Mouse (Mus musculus): ENCODE measurements around the gene T. TPM values are rescaled to one million over a fixed set of nuclear protein-coding genes. Genes with fewer than 3 reads are reported as not detected.

The T gene
- polyA plus RNA-seq, 1 experiment from 2014 or later = 0.12 TPM

GRCm38 (mm10) chr17:8467771-8468170 is 33.5 kb downstream of the T start:
- Histone ChIP-seq H3K27me3 (replicated peaks; ENCODE audit: control insufficient read depth, insufficient read depth, low read length) (peaks cover 10% of the 10 kb centered on the region), H3K36me3 (ENCODE audit: control insufficient read depth, insufficient read depth) (no peaks in the 10 kb centered on the region), H3K4me3 (ENCODE audit: low read depth, low read length) (no peak overlapping the region), H3K4me1 (replicated peaks; ENCODE audit: control insufficient read depth, insufficient read depth, low read length) (no peaks in the 10 kb centered on the region), H3K9me3 (ENCODE audit: control insufficient read depth) (no peaks in the 10 kb centered on the region), H3K9ac (ENCODE audit: low read depth, low read length) (no peak overlapping the region), H3K4me2 (replicated peaks; ENCODE audit: low read depth) (no peak overlapping the region), H3K27ac (ENCODE audit: low read depth, low read length) (no peak overlapping the region)
- WGBS = 83% methylated on average over 3 of the region's 3 CpGs
- no peak for TF ChIP-seq CTCF (IDR thresholded peaks at IDR 0.05; ENCODE audit: low read depth)
- ATAC-seq = no peak

- H3K4me3 ChIP-seq (ENCODE audit: low read depth, low read length) = no peak overlapping the region
- 16% methylated on average over 19 of the region's 19 CpGs for WGBS
- H3K4me1 ChIP-seq (replicated peaks; ENCODE audit: control insufficient read depth, insufficient read depth, low read length) = no peaks in the 10 kb centered on the region
- peaks cover 10% of the 10 kb centered on the region for H3K27me3 ChIP-seq (replicated peaks; ENCODE audit: control insufficient read depth, insufficient read depth, low read length)
- ATAC-seq = peak; percentile 47; the same call in 1 of the 2 replicates
- TF ChIP-seq CTCF (IDR thresholded peaks at IDR 0.05; ENCODE audit: low read depth) = peak; percentile 97
- H3K27ac ChIP-seq (ENCODE audit: low read depth, low read length) = no peak overlapping the region
- H3K9ac ChIP-seq (ENCODE audit: low read depth, low read length) = no peak overlapping the region
- no peaks in the 10 kb centered on the region for H3K36me3 ChIP-seq (ENCODE audit: control insufficient read depth, insufficient read depth)
- no peak overlapping the region for H3K4me2 ChIP-seq (replicated peaks; ENCODE audit: low read depth)
- no peaks in the 10 kb centered on the region for H3K9me3 ChIP-seq (ENCODE audit: control insufficient read depth)
Observed at GRCm38 (mm10) chr17:8468716-8469344, 34.6 kb downstream of the T start.

DNA sequence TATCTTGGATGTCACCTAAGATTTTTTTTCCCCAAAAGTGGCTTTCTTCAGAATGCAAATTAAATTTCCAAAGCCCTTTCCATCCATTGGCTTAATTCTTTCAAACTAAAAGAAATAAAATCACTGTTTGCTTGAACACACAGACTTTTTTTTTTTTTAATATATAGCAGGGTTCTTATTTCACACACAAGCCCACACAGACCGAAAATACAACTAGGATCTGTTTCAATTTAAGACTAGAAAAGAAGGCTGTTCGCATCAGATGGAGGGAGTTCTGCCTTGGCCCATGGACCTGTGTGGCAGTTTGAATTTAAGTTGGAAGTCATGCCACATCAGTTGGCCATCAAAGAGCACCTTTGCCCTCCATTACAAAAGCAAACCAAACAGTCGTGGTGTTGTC is 44.3 kb downstream of the T start:
- TF ChIP-seq CTCF (IDR thresholded peaks at IDR 0.05; ENCODE audit: low read depth) = no peak
- H3K4me2 ChIP-seq (replicated peaks; ENCODE audit: low read depth) = no peak overlapping the region
- H3K27me3 ChIP-seq (replicated peaks; ENCODE audit: control insufficient read depth, insufficient read depth, low read length) = no peaks in the 10 kb centered on the region
- 81% methylated on average over 3 of the region's 3 CpGs for WGBS
- H3K36me3 ChIP-seq (ENCODE audit: control insufficient read depth, insufficient read depth) = no peaks in the 10 kb centered on the region
- no peaks in the 10 kb centered on the region for H3K9me3 ChIP-seq (ENCODE audit: control insufficient read depth)
- no peak overlapping the region for H3K4me3 ChIP-seq (ENCODE audit: low read depth, low read length)
- H3K4me1 ChIP-seq (replicated peaks; ENCODE audit: control insufficient read depth, insufficient read depth, low read length) = no peaks in the 10 kb centered on the region
- no peak for ATAC-seq
- no peak overlapping the region for H3K27ac ChIP-seq (ENCODE audit: low read depth, low read length)
- H3K9ac ChIP-seq (ENCODE audit: low read depth, low read length) = no peak overlapping the region

GRCm38 (mm10) chr17:8479493-8480128 is 45.4 kb downstream of the T start:
- 76% methylated on average over 9 of the region's 9 CpGs for WGBS
- ATAC-seq = no peak
- Histone ChIP-seq H3K9ac (ENCODE audit: low read depth, low read length) (no peak overlapping the region), H3K9me3 (ENCODE audit: control insufficient read depth) (no peaks in the 10 kb centered on the region), H3K27me3 (replicated peaks; ENCODE audit: control insufficient read depth, insufficient read depth, low read length) (no peaks in the 10 kb centered on the region), H3K4me3 (ENCODE audit: low read depth, low read length) (no peak overlapping the region), H3K27ac (ENCODE audit: low read depth, low read length) (no peak overlapping the region), H3K36me3 (ENCODE audit: control insufficient read depth, insufficient read depth) (no peaks in the 10 kb centered on the region), H3K4me1 (replicated peaks; ENCODE audit: control insufficient read depth, insufficient read depth, low read length) (no peaks in the 10 kb centered on the region), H3K4me2 (replicated peaks; ENCODE audit: low read depth) (no peak overlapping the region)
- no peak for TF ChIP-seq CTCF (IDR thresholded peaks at IDR 0.05; ENCODE audit: low read depth)

GRCm38 (mm10) chr17:8481797-8482196 is 47.6 kb downstream of the T start:
- H3K4me2 ChIP-seq (replicated peaks; ENCODE audit: low read depth) = no peak overlapping the region
- no peak for TF ChIP-seq CTCF (IDR thresholded peaks at IDR 0.05; ENCODE audit: low read depth)
- H3K4me3 ChIP-seq (ENCODE audit: low read depth, low read length) = no peak overlapping the region
- ATAC-seq = no peak
- H3K36me3 ChIP-seq (ENCODE audit: control insufficient read depth, insufficient read depth) = no peaks in the 10 kb centered on the region
- H3K9ac ChIP-seq (ENCODE audit: low read depth, low read length) = no peak overlapping the region
- H3K9me3 ChIP-seq (ENCODE audit: control insufficient read depth) = no peaks in the 10 kb centered on the region
- no peak overlapping the region for H3K27ac ChIP-seq (ENCODE audit: low read depth, low read length)
- H3K27me3 ChIP-seq (replicated peaks; ENCODE audit: control insufficient read depth, insufficient read depth, low read length) = no peaks in the 10 kb centered on the region
- no peaks in the 10 kb centered on the region for H3K4me1 ChIP-seq (replicated peaks; ENCODE audit: control insufficient read depth, insufficient read depth, low read length)
- WGBS = 76% methylated on average over 10 of the region's 10 CpGs

DNA sequence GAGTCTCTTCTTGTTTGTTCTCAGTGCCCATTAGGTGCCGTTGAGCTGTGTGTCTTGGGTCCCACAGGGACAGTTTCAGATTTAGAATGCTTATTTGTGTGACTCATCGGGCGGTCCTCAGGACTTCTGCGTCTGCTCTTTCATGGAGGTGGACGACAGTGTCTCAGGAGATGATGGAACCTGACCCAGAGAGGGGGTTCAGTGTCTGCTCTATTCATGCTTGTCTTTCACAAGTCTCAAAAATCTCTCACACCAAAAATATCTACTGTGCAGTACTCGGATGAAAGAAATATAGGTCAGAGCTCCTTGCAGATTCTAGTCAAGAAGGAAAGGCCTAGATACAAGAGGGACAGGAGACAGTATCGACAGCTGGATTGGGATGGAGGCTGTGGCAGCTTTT is 48.7 kb downstream of the T start:
- ATAC-seq = no peak
- H3K27ac ChIP-seq (ENCODE audit: low read depth, low read length) = no peak overlapping the region
- no peaks in the 10 kb centered on the region for H3K9me3 ChIP-seq (ENCODE audit: control insufficient read depth)
- no peak for TF ChIP-seq CTCF (IDR thresholded peaks at IDR 0.05; ENCODE audit: low read depth)
- H3K9ac ChIP-seq (ENCODE audit: low read depth, low read length) = no peak overlapping the region
- no peak overlapping the region for H3K4me2 ChIP-seq (replicated peaks; ENCODE audit: low read depth)
- H3K27me3 ChIP-seq (replicated peaks; ENCODE audit: control insufficient read depth, insufficient read depth, low read length) = no peaks in the 10 kb centered on the region
- H3K4me3 ChIP-seq (ENCODE audit: low read depth, low read length) = no peak overlapping the region
- 82% methylated on average over 7 of the region's 7 CpGs for WGBS
- no peaks in the 10 kb centered on the region for H3K4me1 ChIP-seq (replicated peaks; ENCODE audit: control insufficient read depth, insufficient read depth, low read length)
- no peaks in the 10 kb centered on the region for H3K36me3 ChIP-seq (ENCODE audit: control insufficient read depth, insufficient read depth)
